Mouse (Mus musculus): ENCODE measurements around the gene Fgf22.

- TF ChIP-seq E2F4 (IDR thresholded peaks at IDR 0.05; ENCODE audit: insufficient read depth), result no peak
- no peak for TF ChIP-seq MYOD1 (IDR thresholded peaks at IDR 0.05; ENCODE audit: control insufficient read depth in 1 of 3, insufficient read length in 2 of 3, low read depth in 2 of 3)
- no peak for TF ChIP-seq POLR2A (IDR thresholded peaks at IDR 0.05; ENCODE audit: insufficient read length, low read depth)
- no peak for TF ChIP-seq MYOG (IDR thresholded peaks at IDR 0.05; ENCODE audit: control insufficient read depth in 1 of 3, insufficient read depth in 1 of 3, insufficient read length in 2 of 3, low read depth in 2 of 3)
- no peak for TF ChIP-seq TCF12 (IDR thresholded peaks at IDR 0.05; ENCODE audit: insufficient read depth, poor library complexity, severe bottlenecking)
- TF ChIP-seq MAX (IDR thresholded peaks at IDR 0.05; ENCODE audit: low read depth), result no peak
- no peak for TF ChIP-seq USF1 (IDR thresholded peaks at IDR 0.05; ENCODE audit: low read depth)
Measured at GRCm38 (mm10) chr10:79740863-79741262, 14.0 kb upstream of the Fgf22 start.
